Mouse (Mus musculus) kidney, embryonic 16.5 days (tissue): Measurements from ENCODE around the gene Akap7. TPM values are rescaled to one million over a fixed set of nuclear protein-coding genes. Genes with fewer than 3 reads are reported as not detected.

Source experiments
- ATAC-seq: fragments of 200-750 bp; cut with Nextera tagmentation; 2 replicates; pipeline ENCODE4 v1.8.0; 2017; ENCODE audit warnings: moderate TSS enrichment; ENCODE audit not compliant: low FRiP score, low TSS enrichment
- H3K27ac ChIP-seq: fragments of 300-500 bp; sonication (generic); 2 replicates; pipeline ENCODE4 v1.5.1; 2014; ENCODE audit warnings: low read length
- H3K27me3 ChIP-seq: fragments of 300-500 bp; sonication (generic); 2 replicates; pipeline ENCODE4 v1.6.1; 2014; ENCODE audit warnings: low read length, control low read depth, mixed read lengths; ENCODE audit not compliant: insufficient read depth
- H3K36me3 ChIP-seq: fragments of 300-500 bp; sonication (generic); 2 replicates; pipeline ENCODE4 v1.6.1; 2014; ENCODE audit warnings: low read length, control low read depth, mixed read lengths; ENCODE audit not compliant: insufficient read depth
- H3K4me1 ChIP-seq: fragments of 300-500 bp; sonication (generic); 2 replicates; pipeline ENCODE4 v1.6.1; 2014; ENCODE audit warnings: low read length, control low read depth, mixed read lengths; ENCODE audit not compliant: insufficient read depth
- H3K4me2 ChIP-seq: fragments of 300-500 bp; sonication (generic); replicated peaks from 2 replicates; pipeline ENCODE4 v1.6.1; 2014; ENCODE audit warnings: low read depth, low read length
- H3K4me3 ChIP-seq: fragments of 300-500 bp; sonication (generic); 2 replicates; pipeline ENCODE4 v1.5.1; 2014; ENCODE audit warnings: mild to moderate bottlenecking, low read length
- H3K9ac ChIP-seq: fragments of 300-500 bp; sonication (generic); replicated peaks from 2 replicates; pipeline ENCODE4 v1.6.1; 2014; ENCODE audit warnings: low read length
- H3K9me3 ChIP-seq: fragments of 300-500 bp; sonication (generic); 2 replicates; pipeline ENCODE4 v1.6.1; 2016; ENCODE audit warnings: low read length, control low read depth
- WGBS: fragments of 180-500 bp; shearing (Covaris S2); extraction: QIAGEN DNeasy Blood & Tissue Kit; methylation state at CpG from one replicate; pipeline ENCODE4 v1.1.7; 2014; 5-methylcytosine and 5-hydroxymethylcytosine counted together
- polyA plus RNA-seq: library from polyadenylated mRNA; unstranded; fragments of >200 nt; fragmentation: Nextera tagmentation; extraction: Ambion mirVana; gene quantifications from 2 replicates; pipeline ENCODE4 v1.2.1, GENCODE M21; 2015

Gene Akap7
- polyA plus RNA-seq, 1 experiment from 2014 or later, result 18.9 TPM

GRCm38 (mm10) chr10:25213716-25214115 lies 94.0 kb downstream of the Akap7 start:
- no peaks in the 10 kb centered on the region for H3K4me1 ChIP-seq
- no peaks in the 10 kb centered on the region for H3K36me3 ChIP-seq
- H3K4me3 ChIP-seq, result no peak overlapping the region
- 78% methylated on average over 4 of the region's 4 CpGs for WGBS
- no peak overlapping the region for H3K4me2 ChIP-seq
- H3K9me3 ChIP-seq, result no peaks in the 10 kb centered on the region
- no peak overlapping the region for H3K27ac ChIP-seq
- H3K9ac ChIP-seq, result no peak overlapping the region
- no peak for ATAC-seq
- H3K27me3 ChIP-seq, result no peaks in the 10 kb centered on the region

GRCm38 (mm10) chr10:25208619-25209018 lies 99.1 kb downstream of the Akap7 start:
- WGBS, result 63% methylated on average over 7 of the region's 7 CpGs
- Histone ChIP-seq H3K4me2 (no peak overlapping the region), H3K27me3 (no peaks in the 10 kb centered on the region), H3K9me3 (no peaks in the 10 kb centered on the region), H3K36me3 (no peaks in the 10 kb centered on the region), H3K4me3 (no peak overlapping the region), H3K4me1 (peaks cover 8% of the 10 kb centered on the region), H3K27ac (no peak overlapping the region), H3K9ac (no peak overlapping the region)
- ATAC-seq, result no peak

- Histone ChIP-seq H3K4me1 (peaks cover 8% of the 10 kb centered on the region), H3K36me3 (no peaks in the 10 kb centered on the region), H3K27me3 (no peaks in the 10 kb centered on the region), H3K27ac (no peak overlapping the region), H3K4me2 (no peak overlapping the region), H3K9me3 (no peaks in the 10 kb centered on the region), H3K4me3 (no peak overlapping the region), H3K9ac (no peak overlapping the region)
- peak; percentile 83; the same call in 1 of the 2 replicates for ATAC-seq
- 31% methylated on average over 6 of the region's 6 CpGs for WGBS
Observed at GRCm38 (mm10) chr10:25207866-25208265, 99.8 kb downstream of the Akap7 start.

- 79% methylated on average over 7 of the region's 7 CpGs for WGBS
- no peak overlapping the region for H3K4me3 ChIP-seq
Observed at GRCm38 (mm10) chr10:25200691-25201090, 107.0 kb downstream of the Akap7 start.

GRCm38 (mm10) chr10:25199510-25200353 lies 107.9 kb downstream of the Akap7 start:
- Histone ChIP-seq H3K36me3 (no peaks in the 10 kb centered on the region), H3K9me3 (no peaks in the 10 kb centered on the region), H3K4me3 (peak overlapping the region; percentile 44), H3K9ac (peak overlapping the region; percentile 62), H3K4me2 (peak overlapping the region; percentile 67), H3K27me3 (no peaks in the 10 kb centered on the region), H3K4me1 (peaks cover 13% of the 10 kb centered on the region), H3K27ac (no peak overlapping the region)
- ATAC-seq, result peak; percentile 84; the same call in 1 of the 2 replicates
- 18% methylated on average over 29 of the region's 32 CpGs for WGBS

More at GRCm38 (mm10) chr10:25200691-25201090, 107.0 kb downstream of the Akap7 start:
- H3K9ac ChIP-seq, result no peak overlapping the region
- no peak overlapping the region for H3K27ac ChIP-seq
- H3K36me3 ChIP-seq, result no peaks in the 10 kb centered on the region
- no peaks in the 10 kb centered on the region for H3K27me3 ChIP-seq
- H3K9me3 ChIP-seq, result no peaks in the 10 kb centered on the region
- peaks cover 13% of the 10 kb centered on the region for H3K4me1 ChIP-seq
- no peak for ATAC-seq
- H3K4me2 ChIP-seq, result peak overlapping the region; percentile 67

- peaks cover 13% of the 10 kb centered on the region for H3K4me1 ChIP-seq
- 0 out of 2 replicates have a peak, but pooled peaks cover 3% of the 10 kb centered on the region for H3K9me3 ChIP-seq
- ATAC-seq, result no peak
- no peak overlapping the region for H3K9ac ChIP-seq
- H3K4me2 ChIP-seq, result no peak overlapping the region
- 78% methylated on average over 12 of the region's 12 CpGs for WGBS
- no peak overlapping the region for H3K27ac ChIP-seq
- H3K36me3 ChIP-seq, result no peaks in the 10 kb centered on the region
- no peaks in the 10 kb centered on the region for H3K27me3 ChIP-seq
- no peak overlapping the region for H3K4me3 ChIP-seq
Observed at GRCm38 (mm10) chr10:25198575-25198974, 109.1 kb downstream of the Akap7 start.

GRCm38 (mm10) chr10:25198048-25198447 lies 109.6 kb downstream of the Akap7 start:
- peaks cover 13% of the 10 kb centered on the region for H3K4me1 ChIP-seq
- H3K9me3 ChIP-seq, result 0 out of 2 replicates have a peak, but pooled peaks cover 3% of the 10 kb centered on the region
- 67% methylated on average over 9 of the region's 9 CpGs for WGBS
- no peaks in the 10 kb centered on the region for H3K27me3 ChIP-seq
- ATAC-seq, result no peak
- no peak overlapping the region for H3K9ac ChIP-seq
- no peak overlapping the region for H3K4me2 ChIP-seq
- H3K27ac ChIP-seq, result no peak overlapping the region
- H3K4me3 ChIP-seq, result no peak overlapping the region
- no peaks in the 10 kb centered on the region for H3K36me3 ChIP-seq

- Histone ChIP-seq H3K4me2 (no peak overlapping the region), H3K27ac (no peak overlapping the region), H3K9ac (no peak overlapping the region), H3K4me3 (no peak overlapping the region), H3K9me3 (0 out of 2 replicates have a peak, but pooled peaks cover 3% of the 10 kb centered on the region), H3K4me1 (peaks cover 12% of the 10 kb centered on the region), H3K27me3 (no peaks in the 10 kb centered on the region), H3K36me3 (no peaks in the 10 kb centered on the region)
- ATAC-seq, result no peak
- WGBS, result 83% methylated on average over 5 of the region's 5 CpGs
Observed at GRCm38 (mm10) chr10:25192180-25193073, 115.2 kb downstream of the Akap7 start.

- Histone ChIP-seq H3K9ac (no peak overlapping the region), H3K27me3 (no peaks in the 10 kb centered on the region), H3K4me3 (no peak overlapping the region), H3K27ac (no peak overlapping the region), H3K9me3 (0 out of 2 replicates have a peak, but pooled peaks cover 3% of the 10 kb centered on the region), H3K36me3 (no peaks in the 10 kb centered on the region), H3K4me1 (0 out of 2 replicates have a peak, but pooled peaks cover 2% of the 10 kb centered on the region), H3K4me2 (no peak overlapping the region)
- ATAC-seq, result no peak
- WGBS, result 98% methylated on average over 4 of the region's 4 CpGs
Observed at GRCm38 (mm10) chr10:25191166-25191565, 116.5 kb downstream of the Akap7 start.
